13 mouse cellular contexts compared by ENCODE assay signal in genomic region chr6:21798581-21798980, GRCm38 (mm10). TPM values are rescaled to one million over a fixed set of nuclear protein-coding genes. Genes with fewer than 3 reads are reported as not detected.
A peak's percentile ranks its signal among the peaks of the same experiment; 100 is the strongest.
DNase-seq lines count a peak whose midpoint lies in the region; ATAC-seq lines count a peak whose summit lies in the region.
"Had no signal": no experiment of that assay in that cellular context is flagged by ENCODE, and none has a peak within 500 bp of the region (broad histone marks: within the 10 kb centered on the region; RNA-seq: fewer than 3 reads in every experiment).

No protein-coding gene starts in this region.

- H3K9me3 ChIP-seq in heart, embryonic 10.5 days, result no peaks in the 10 kb centered on the region
- H3K9me3 ChIP-seq in lung, embryonic 15.5 days, result no peaks in the 10 kb centered on the region
- H3K9me3 ChIP-seq in neural tube, embryonic 15.5 days (replicated peaks), result no peaks in the 10 kb centered on the region
- H3K9me3 ChIP-seq: hindbrain, embryonic 15.5 days had no signal

- H3K4me1 ChIP-seq in heart, embryonic 10.5 days, result no peaks in the 10 kb centered on the region
- 0 out of 2 replicates have a peak, but pooled peaks cover under 1% of the 10 kb centered on the region for H3K4me1 ChIP-seq in lung, embryonic 15.5 days
- H3K4me1 ChIP-seq in neural tube, embryonic 15.5 days, result no peaks in the 10 kb centered on the region
- H3K4me1 ChIP-seq: hindbrain, embryonic 15.5 days had no signal

- H3K27me3 ChIP-seq in heart, embryonic 10.5 days (ENCODE audit: insufficient read depth, poor library complexity, severe bottlenecking), result no peaks in the 10 kb centered on the region
- no peaks in the 10 kb centered on the region for H3K27me3 ChIP-seq in lung, embryonic 15.5 days
- H3K27me3 ChIP-seq in neural tube, embryonic 15.5 days (replicated peaks), result no peaks in the 10 kb centered on the region
- H3K27me3 ChIP-seq: hindbrain, embryonic 15.5 days had no signal

- no peak overlapping the region for H3K4me3 ChIP-seq in heart, embryonic 10.5 days
- no peak overlapping the region for H3K4me3 ChIP-seq in lung, embryonic 15.5 days
- no peak overlapping the region for H3K4me3 ChIP-seq in neural tube, embryonic 15.5 days (replicated peaks)
- H3K4me3 ChIP-seq: hindbrain, embryonic 15.5 days had no signal

- peak; percentile 40 to 67 for DNase-seq in heart, adult 18-20 months
- DNase-seq in heart, embryonic 10.5 days (ENCODE audit: low spot score), result no peak
- peak; percentile 45 for DNase-seq in adrenal gland, adult 8-10 months
- peak; percentile 37 to 40 for DNase-seq in heart, postnatal 10 days
- no peak for DNase-seq in MN1 (ENCODE audit: low spot score)
- no peak for DNase-seq in right cerebral cortex, adult 18-20 months
- DNase-seq: cerebellum, adult 2 months; layer of hippocampus, adult 9-11 months; right cerebral cortex, postnatal 4 days had no signal

- 81% methylated on average over 9 of the region's 9 CpGs for WGBS in heart, embryonic 10.5 days
- 73% methylated on average over 9 of the region's 9 CpGs for WGBS in lung, embryonic 15.5 days
- 94% methylated on average over 9 of the region's 9 CpGs for WGBS in neural tube, embryonic 15.5 days

- ATAC-seq in lung, embryonic 15.5 days (ENCODE audit: borderline replicate concordance, extremely low read depth, low FRiP score, low TSS enrichment), result no peak
- no peak for ATAC-seq in neural tube, embryonic 15.5 days (ENCODE audit: low FRiP score)

- H3K27ac ChIP-seq in heart, embryonic 10.5 days, result no peak overlapping the region
- H3K27ac ChIP-seq in lung, embryonic 15.5 days, result 0 out of 2 replicates have a peak overlapping the region, but pooled peaks have one; percentile 15
- H3K27ac ChIP-seq in neural tube, embryonic 15.5 days (replicated peaks), result no peak overlapping the region
- H3K27ac ChIP-seq: hindbrain, embryonic 15.5 days had no signal

- intact Hi-C loops in heart, postnatal 10 days (cut with DNase I), result loop anchor here (5.0 to 10.0 kb wide), 4 partner anchors 116 to 289 kb away; partner anchors contain the start of gene Ing3

- H3K9ac ChIP-seq in lung, embryonic 15.5 days, result no peak overlapping the region
- no peak overlapping the region for H3K9ac ChIP-seq in neural tube, embryonic 15.5 days (replicated peaks)
- H3K9ac ChIP-seq: hindbrain, embryonic 15.5 days had no signal

- peaks cover 22% of the 10 kb centered on the region; the same call in 1 of the 2 replicates for H3K36me3 ChIP-seq in heart, embryonic 10.5 days
- H3K36me3 ChIP-seq in lung, embryonic 15.5 days, result 0 out of 2 replicates have a peak, but pooled peaks cover 6% of the 10 kb centered on the region
- H3K36me3 ChIP-seq in neural tube, embryonic 15.5 days, result peaks cover 5% of the 10 kb centered on the region; the same call in 1 of the 2 replicates

- H3K4me2 ChIP-seq in lung, embryonic 15.5 days, result no peak overlapping the region
- H3K4me2 ChIP-seq in neural tube, embryonic 15.5 days, result no peak overlapping the region
- H3K4me2 ChIP-seq: hindbrain, embryonic 15.5 days had no signal

RNA-seq across cellular contexts. Expression of gene Tspan12, which starts 53.7 kb away (rescaled TPM):
- 10 to 100 TPM; 75.8 to 82.4 TPM for total RNA-seq in heart, adult 18-20 months (2021)
- 67.3 and 67.5 TPM in 2 replicates for polyA plus RNA-seq in heart, embryonic 10.5 days (2016; fragmentation: Nextera tagmentation; extraction: Ambion mirVana)
- total RNA-seq in adrenal gland, adult 8-10 months (2022), result 100 to 1,000 TPM; 147 to 176 (median 162) TPM
- total RNA-seq in heart, postnatal 10 days (2021), result 100 to 1,000 TPM in 1 of 2 experiments, 10 to 100 TPM in 1; 93.8 to 102 TPM
- polyA plus RNA-seq in lung, embryonic 15.5 days (2015; fragmentation: Nextera tagmentation; extraction: Ambion mirVana), result 53.1 and 56.2 TPM in 2 replicates
- 78.1 and 80.1 TPM in 2 replicates for polyA plus RNA-seq in neural tube, embryonic 15.5 days (2015; fragmentation: Nextera tagmentation; extraction: Ambion mirVana)
- total RNA-seq: megakaryocyte, adult 5-6 weeks had no signal

Comparison
In these comparisons a context has a peak if more than half of its experiments do, and no peak if none do; other contexts are left out.
1. DNase-seq: peak in heart, adult 18-20 months (2 of 2), adrenal gland, adult 8-10 months (single experiment) and heart, postnatal 10 days (2 of 2); none in heart, embryonic 10.5 days (single experiment), MN1 (single experiment) and right cerebral cortex, adult 18-20 months (single experiment).